Mouse (Mus musculus) midbrain, embryonic 15.5 days (tissue): ENCODE results near the gene Zfp385a. TPM values are rescaled to one million over a fixed set of nuclear protein-coding genes. Genes with fewer than 3 reads are reported as not detected.
"Not testable (repeated sequence)": the region's sequence is repeated elsewhere in the genome, so short reads cannot be mapped to it uniquely, and the experiment has no call there.

ENCODE experiments used
- ATAC-seq: fragments of 200-750 bp; cut with Nextera tagmentation; replicated peaks from 2 replicates; pipeline ENCODE4 v1.8.0; 2017; ENCODE audit warnings: moderate TSS enrichment
- H3K27ac ChIP-seq: fragments of 300-500 bp; sonication (generic); 2 replicates; pipeline ENCODE4 v1.5.1; 2015; ENCODE audit warnings: mild to moderate bottlenecking, inconsistent platforms
- H3K27me3 ChIP-seq: fragments of 300-500 bp; sonication (generic); replicated peaks from 2 replicates; pipeline ENCODE4 v1.6.1; 2015; ENCODE audit warnings: inconsistent platforms
- H3K36me3 ChIP-seq: fragments of 300-500 bp; sonication (generic); replicated peaks from 2 replicates; pipeline ENCODE4 v1.6.1; 2015; ENCODE audit warnings: inconsistent platforms
- H3K4me1 ChIP-seq: fragments of 300-500 bp; sonication (generic); 2 replicates; pipeline ENCODE4 v1.6.1; 2015; ENCODE audit warnings: inconsistent platforms
- H3K4me2 ChIP-seq: fragments of 300-500 bp; sonication (generic); 2 replicates; pipeline ENCODE4 v1.6.1; 2015; ENCODE audit warnings: inconsistent platforms, mild to moderate bottlenecking, moderate library complexity
- H3K4me3 ChIP-seq: fragments of 300-500 bp; sonication (generic); 2 replicates; pipeline ENCODE4 v1.5.1; 2015; ENCODE audit warnings: mild to moderate bottlenecking, inconsistent platforms
- H3K9ac ChIP-seq: fragments of 300-500 bp; sonication (generic); 2 replicates; pipeline ENCODE4 v1.6.1; 2015; ENCODE audit warnings: mild to moderate bottlenecking, inconsistent platforms
- H3K9me3 ChIP-seq: fragments of 300-500 bp; sonication (generic); 2 replicates; pipeline ENCODE4 v1.6.1; 2016; ENCODE audit warnings: inconsistent platforms
- WGBS: fragments of 180-500 bp; shearing (Covaris S2); methylation state at CpG from one replicate; pipeline ENCODE4 v1.1.7; 2015; ENCODE audit warnings: mixed read lengths; 5-methylcytosine and 5-hydroxymethylcytosine counted together
- polyA plus RNA-seq: library from polyadenylated mRNA; unstranded; fragments of >200 nt; fragmentation: Nextera tagmentation; extraction: Ambion mirVana; gene quantifications from 2 replicates; pipeline ENCODE4 v1.2.1, GENCODE M21; 2015

The Zfp385a gene
- polyA plus RNA-seq, 1 experiment from 2014 or later = 24.4 TPM

GRCm38 (mm10) chr15:103290843-103291242 is 49.0 kb downstream of the Zfp385a start:
- no peak for ATAC-seq
- Histone ChIP-seq H3K27ac (no peak overlapping the region), H3K4me3 (no peak overlapping the region), H3K4me1 (peaks cover 16% of the 10 kb centered on the region; the same call in 1 of the 2 replicates), H3K9ac (no peak overlapping the region), H3K9me3 (no peaks in the 10 kb centered on the region), H3K4me2 (no peak overlapping the region), H3K36me3 (peaks cover 27% of the 10 kb centered on the region), H3K27me3 (no peaks in the 10 kb centered on the region)
- WGBS = 94% methylated on average over 9 of the region's 9 CpGs

- no peak overlapping the region for H3K27ac ChIP-seq
- WGBS = 80% methylated on average over 6 of the region's 6 CpGs
- no peak for ATAC-seq
Measured at GRCm38 (mm10) chr15:103290417-103290816, 49.5 kb downstream of the Zfp385a start.

GRCm38 (mm10) chr15:103289600-103289999 is 50.3 kb downstream of the Zfp385a start:
- peak overlapping the region; percentile 61 for H3K27ac ChIP-seq
- H3K9ac ChIP-seq = no peak overlapping the region
- no peaks in the 10 kb centered on the region for H3K9me3 ChIP-seq
- peaks cover 22% of the 10 kb centered on the region for H3K4me1 ChIP-seq
- no peak for ATAC-seq
- H3K4me2 ChIP-seq = no peak overlapping the region
- WGBS = 20% methylated on average over 5 of the region's 5 CpGs
- no peak overlapping the region for H3K4me3 ChIP-seq
- H3K36me3 ChIP-seq = peaks cover 27% of the 10 kb centered on the region
- no peaks in the 10 kb centered on the region for H3K27me3 ChIP-seq

More at GRCm38 (mm10) chr15:103290417-103290816, 49.5 kb downstream of the Zfp385a start:
- Histone ChIP-seq H3K9me3 (no peaks in the 10 kb centered on the region), H3K4me3 (no peak overlapping the region), H3K36me3 (peaks cover 27% of the 10 kb centered on the region), H3K4me1 (peaks cover 17% of the 10 kb centered on the region), H3K27me3 (no peaks in the 10 kb centered on the region), H3K4me2 (no peak overlapping the region), H3K9ac (no peak overlapping the region)

- no peak overlapping the region for H3K4me2 ChIP-seq
- no peak overlapping the region for H3K4me3 ChIP-seq
- peaks cover 5% of the 10 kb centered on the region for H3K36me3 ChIP-seq
- H3K27ac ChIP-seq = peak overlapping the region; percentile 66
- no peaks in the 10 kb centered on the region for H3K9me3 ChIP-seq
- ATAC-seq = 0 out of 2 replicates have a peak, but pooled peaks have one; percentile 37
- H3K4me1 ChIP-seq = peaks cover 23% of the 10 kb centered on the region
- H3K27me3 ChIP-seq = no peaks in the 10 kb centered on the region
- H3K9ac ChIP-seq = no peak overlapping the region
- WGBS = 53% methylated on average over 1 of the region's 1 CpGs
Measured at GRCm38 (mm10) chr15:103285778-103286417, 54.0 kb downstream of the Zfp385a start.

DNA sequence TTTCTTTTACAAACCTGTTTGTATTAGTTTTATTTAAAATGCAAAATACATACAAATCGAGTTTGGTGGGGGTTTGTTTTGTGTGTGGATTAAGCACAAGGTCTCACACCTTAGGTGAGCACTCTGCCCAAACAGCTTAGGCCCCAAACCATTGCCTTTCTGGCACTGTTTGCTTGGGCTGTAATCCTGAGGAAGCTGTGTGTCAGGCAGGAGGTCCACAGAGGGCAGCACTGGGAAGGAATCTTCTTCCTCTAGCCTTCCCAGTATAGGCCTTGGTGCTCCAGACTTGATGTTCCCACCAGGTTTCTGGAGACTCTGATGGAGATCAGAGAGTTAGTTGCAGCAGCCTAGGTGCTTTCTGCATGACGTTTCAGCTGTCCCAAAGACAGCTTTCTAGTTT is 55.2 kb downstream of the Zfp385a start:
- Histone ChIP-seq H3K4me1 (peaks cover 19% of the 10 kb centered on the region), H3K27ac (peak overlapping the region; percentile 66; the same call in 1 of the 2 replicates), H3K27me3 (no peaks in the 10 kb centered on the region), H3K36me3 (no peaks in the 10 kb centered on the region), H3K9ac (no peak overlapping the region), H3K4me3 (no peak overlapping the region), H3K9me3 (no peaks in the 10 kb centered on the region), H3K4me2 (no peak overlapping the region)
- ATAC-seq = no peak
- WGBS = 48% methylated on average over 2 of the region's 2 CpGs

DNA sequence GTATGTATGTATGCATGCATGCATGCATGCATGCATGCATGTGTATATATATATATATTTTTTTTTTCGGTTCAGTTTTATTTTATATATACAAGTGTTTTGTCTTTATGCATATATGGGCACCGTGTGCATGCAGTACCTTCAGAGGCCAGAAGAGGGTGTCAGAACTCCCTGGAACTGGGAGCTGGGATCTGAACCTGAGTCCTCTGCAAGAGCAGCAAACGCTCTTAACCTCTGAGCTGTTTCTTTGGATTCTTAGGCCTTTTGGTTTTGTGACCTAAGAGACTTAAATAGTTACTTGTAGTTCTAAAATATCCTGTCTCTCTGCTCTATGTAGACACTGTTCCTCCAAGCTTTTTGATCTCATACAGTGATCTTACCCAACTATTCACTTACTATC is 55.8 kb downstream of the Zfp385a start:
- H3K4me2 ChIP-seq = no peak overlapping the region
- no peak for ATAC-seq
- WGBS = 53% methylated on average over 3 of the region's 3 CpGs

GRCm38 (mm10) chr15:103281465-103282205 is 58.3 kb downstream of the Zfp385a start:
- ATAC-seq = no peak
- no peaks in the 10 kb centered on the region for H3K27me3 ChIP-seq
- no peak overlapping the region for H3K4me2 ChIP-seq
- no peaks in the 10 kb centered on the region for H3K9me3 ChIP-seq
- H3K4me1 ChIP-seq = peaks cover 14% of the 10 kb centered on the region
- no peak overlapping the region for H3K9ac ChIP-seq
- H3K4me3 ChIP-seq = no peak overlapping the region
- no peaks in the 10 kb centered on the region for H3K36me3 ChIP-seq
- 95% methylated on average over 3 of the region's 3 CpGs for WGBS
- H3K27ac ChIP-seq = no peak overlapping the region

More for the DNA sequence above, 55.8 kb downstream of the Zfp385a start:
- H3K9me3 ChIP-seq = no peaks in the 10 kb centered on the region
- no peaks in the 10 kb centered on the region for H3K27me3 ChIP-seq
- peaks cover 15% of the 10 kb centered on the region for H3K4me1 ChIP-seq
- no peaks in the 10 kb centered on the region for H3K36me3 ChIP-seq
- H3K27ac ChIP-seq = no peak overlapping the region
- H3K9ac ChIP-seq = no peak overlapping the region
- no peak overlapping the region for H3K4me3 ChIP-seq

DNA sequence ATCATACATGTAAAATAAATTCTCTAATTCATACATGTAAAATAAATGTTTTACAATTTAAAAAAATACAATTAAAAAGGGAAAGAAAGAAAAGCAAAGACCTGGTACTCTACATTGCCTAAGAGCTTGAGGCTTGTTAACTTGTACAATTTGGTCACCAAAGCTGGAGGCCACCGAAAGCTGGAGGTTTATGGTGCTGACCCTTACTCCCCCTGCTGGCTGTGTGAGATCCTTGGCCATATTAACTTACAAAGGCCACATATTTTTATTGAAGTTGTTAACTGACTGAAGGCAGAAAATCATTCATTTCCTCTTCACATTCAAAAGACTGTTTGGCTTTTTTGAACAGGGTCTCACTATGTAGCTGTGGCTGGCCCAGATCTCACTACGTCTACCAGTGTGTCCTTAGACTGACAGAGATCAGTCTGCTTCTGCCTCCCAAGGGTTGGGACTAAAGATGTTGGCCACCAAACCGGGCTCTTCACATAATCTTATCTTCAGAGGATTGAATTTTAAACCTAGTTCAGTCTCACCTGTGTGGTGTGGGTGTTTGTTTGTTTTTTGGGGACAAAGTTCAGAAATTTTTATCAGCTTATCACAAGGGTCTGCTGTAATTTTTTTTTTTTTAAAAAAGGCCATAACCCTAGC is 59.0 kb downstream of the Zfp385a start:
- ATAC-seq = no peak
- Histone ChIP-seq H3K9ac (no peak overlapping the region), H3K27me3 (no peaks in the 10 kb centered on the region), H3K4me3 (no peak overlapping the region), H3K4me1 (peaks cover 12% of the 10 kb centered on the region), H3K36me3 (no peaks in the 10 kb centered on the region), H3K27ac (no peak overlapping the region), H3K4me2 (no peak overlapping the region), H3K9me3 (no peaks in the 10 kb centered on the region)
- WGBS = 75% methylated on average over 3 of the region's 3 CpGs

DNA sequence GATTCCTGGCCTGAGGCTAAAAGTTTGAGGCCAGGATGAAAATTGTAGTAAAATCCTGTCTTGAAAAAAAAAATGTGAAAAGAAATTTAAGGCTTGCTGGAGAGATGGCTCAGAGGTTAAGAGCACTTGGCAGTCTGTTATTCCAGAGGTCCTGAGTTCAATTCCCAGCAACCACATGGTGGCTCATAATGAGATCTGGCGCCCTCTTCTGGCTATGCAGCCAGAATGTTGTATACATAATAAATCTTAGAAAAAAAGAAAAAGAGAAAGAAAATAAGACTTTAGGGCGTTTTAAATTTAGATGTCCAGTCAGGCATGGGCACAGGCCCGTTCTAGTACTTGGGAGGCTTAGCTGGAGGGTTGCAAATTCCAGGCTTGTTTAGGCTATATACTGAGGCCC is 60.1 kb downstream of the Zfp385a start:
- no peaks in the 10 kb centered on the region for H3K27me3 ChIP-seq
- peaks cover 2% of the 10 kb centered on the region for H3K4me1 ChIP-seq
- H3K4me2 ChIP-seq = no peak overlapping the region
- H3K9ac ChIP-seq = no peak overlapping the region
- WGBS = 58% methylated on average over 3 of the region's 3 CpGs
- no peaks in the 10 kb centered on the region for H3K9me3 ChIP-seq
- no peaks in the 10 kb centered on the region for H3K36me3 ChIP-seq
- H3K4me3 ChIP-seq = no peak overlapping the region
- no peak for ATAC-seq
- H3K27ac ChIP-seq = no peak overlapping the region

DNA sequence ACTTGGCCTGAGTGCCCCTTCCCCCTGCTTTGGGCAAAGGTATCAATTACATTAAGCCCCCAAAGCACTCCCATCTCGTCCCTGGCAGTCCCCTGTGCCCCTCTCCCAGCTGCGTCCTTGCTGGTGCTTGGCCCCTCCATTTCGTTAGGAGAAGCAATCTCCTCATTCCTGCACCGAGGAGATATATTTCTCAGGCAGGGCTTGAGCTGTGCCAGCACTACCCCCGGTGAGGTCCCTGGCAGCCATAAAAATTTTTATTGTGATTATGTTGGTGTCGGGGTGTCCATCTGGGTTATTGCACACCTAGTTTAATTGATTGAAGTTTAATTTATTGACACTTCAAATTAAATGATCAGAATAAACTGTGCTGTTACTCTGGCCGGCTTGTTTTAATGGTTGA is 61.9 kb downstream of the Zfp385a start:
- no peaks in the 10 kb centered on the region for H3K36me3 ChIP-seq
- H3K9ac ChIP-seq = no peak overlapping the region
- no peaks in the 10 kb centered on the region for H3K27me3 ChIP-seq
- WGBS = 80% methylated on average over 7 of the region's 7 CpGs
- no peak for ATAC-seq
- H3K4me2 ChIP-seq = no peak overlapping the region
- H3K9me3 ChIP-seq = no peaks in the 10 kb centered on the region
- no peak overlapping the region for H3K27ac ChIP-seq
- no peak overlapping the region for H3K4me3 ChIP-seq
- H3K4me1 ChIP-seq = peaks cover 17% of the 10 kb centered on the region

GRCm38 (mm10) chr15:103275943-103276342 is 64.0 kb downstream of the Zfp385a start:
- H3K4me3 ChIP-seq, H3K9me3 ChIP-seq, H3K36me3 ChIP-seq, H3K27me3 ChIP-seq, H3K4me2 ChIP-seq, ATAC-seq, H3K9ac ChIP-seq, H3K27ac ChIP-seq: not testable (repeated sequence)
- peaks cover 17% of the 10 kb centered on the region for H3K4me1 ChIP-seq
- WGBS = 88% methylated on average over 3 of the region's 3 CpGs

- no peaks in the 10 kb centered on the region for H3K27me3 ChIP-seq
- peak within 1 kb of the TSS; percentile 90 for H3K4me3 ChIP-seq
- H3K36me3 ChIP-seq = no peaks in the 10 kb centered on the region
- peak; percentile 100 for ATAC-seq
- no peaks in the 10 kb centered on the region for H3K9me3 ChIP-seq
- peak within 1 kb of the TSS; percentile 74 for H3K4me2 ChIP-seq
- H3K9ac ChIP-seq = peak within 1 kb of the TSS; percentile 91
- WGBS = 0% methylated on average over 38 of the region's 38 CpGs
- H3K27ac ChIP-seq = peak within 1 kb of the TSS; percentile 78
- peaks cover 17% of the 10 kb centered on the region for H3K4me1 ChIP-seq
Measured at GRCm38 (mm10) chr15:103272419-103273279, 67.2 kb downstream of the Zfp385a start, which contains the start of gene Copz1. Gene Copz1, plus strand, starts transcription at chr15:103272714.
